Mouse (Mus musculus): ENCODE data around the gene Pspn. TPM values are rescaled to one million over a fixed set of nuclear protein-coding genes. Genes with fewer than 3 reads are reported as not detected.

The Pspn gene
- total RNA-seq, 2 experiments from 2014 or later = not detected

DNA sequence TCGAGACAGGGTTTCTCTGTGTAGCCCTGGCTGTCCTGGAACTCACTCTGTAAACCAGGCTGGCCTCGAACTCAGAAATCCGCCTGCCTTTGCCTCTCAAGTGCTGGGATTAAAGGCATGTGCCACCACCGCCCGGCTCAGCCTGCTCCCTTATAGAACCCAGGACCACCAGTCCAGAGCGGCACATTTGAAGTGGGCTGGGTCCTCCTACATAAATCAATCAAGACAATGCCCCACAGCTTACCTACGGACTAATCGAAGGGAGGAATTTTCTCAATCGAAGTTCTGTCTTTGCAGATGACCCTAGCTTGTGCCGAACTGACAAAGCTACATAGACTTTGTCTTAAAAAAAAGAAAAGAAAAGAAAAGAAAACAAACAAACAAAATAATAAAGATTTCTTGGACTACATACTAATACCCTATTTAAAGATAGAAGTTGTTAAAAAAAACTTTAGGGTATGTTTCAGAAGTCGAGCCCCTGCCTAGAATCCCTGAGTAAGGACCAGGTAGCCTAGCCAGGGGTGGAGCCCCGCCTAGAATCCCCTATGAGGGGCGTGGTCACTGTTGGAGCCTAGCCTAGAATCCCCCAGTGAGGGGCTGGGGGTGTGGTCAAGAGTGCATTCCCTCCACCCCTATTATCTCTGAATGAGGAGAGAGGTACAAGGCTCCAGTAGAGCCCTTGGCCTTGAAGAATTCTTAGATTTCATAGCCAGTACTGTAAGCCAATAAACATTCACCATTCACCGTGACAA, 25.7 kb downstream of the Pspn start:
- DNase-seq = no peak
- intact Hi-C loops (cut with DNase I) = no loop called here

- DNase-seq = no peak
- intact Hi-C loops (cut with DNase I) = no loop called here
Measured at GRCm38 (mm10) chr17:56970081-56970480, 29.7 kb downstream of the Pspn start.

- no peak for DNase-seq
- intact Hi-C loops (cut with DNase I) = no loop called here
Measured at GRCm38 (mm10) chr17:56969321-56969720, 30.5 kb downstream of the Pspn start.

- no peak for DNase-seq
- intact Hi-C loops (cut with DNase I) = no loop called here
Measured at GRCm38 (mm10) chr17:56963646-56964045, 36.2 kb downstream of the Pspn start.

- DNase-seq = no peak
- intact Hi-C loops (cut with DNase I) = no loop called here
Measured at GRCm38 (mm10) chr17:56962642-56963405, 37.0 kb downstream of the Pspn start.

DNA sequence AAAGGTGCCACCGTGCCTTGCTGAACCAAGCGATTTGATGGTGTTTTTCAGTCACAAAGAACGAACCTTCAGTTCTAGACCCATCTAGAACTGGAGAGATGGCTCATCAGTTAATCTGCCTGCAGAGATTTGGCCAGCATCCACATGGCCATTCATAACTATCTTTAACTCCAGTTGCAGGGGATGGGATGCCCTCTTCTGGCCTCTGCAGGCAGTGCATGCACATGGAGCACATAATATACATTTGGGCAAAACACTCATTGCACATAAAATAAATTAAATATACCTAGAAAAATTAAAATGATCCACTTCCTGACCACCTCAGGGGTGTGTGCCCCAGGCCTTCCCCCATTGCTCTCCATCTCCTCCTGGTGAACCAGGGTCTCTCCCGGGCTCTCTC, 37.9 kb downstream of the Pspn start:
- intact Hi-C loops (cut with DNase I) = no loop called here
- no peak for DNase-seq

- no peak for DNase-seq
- intact Hi-C loops (cut with DNase I) = no loop called here
Measured at GRCm38 (mm10) chr17:56958667-56959066, 41.2 kb downstream of the Pspn start.

DNA sequence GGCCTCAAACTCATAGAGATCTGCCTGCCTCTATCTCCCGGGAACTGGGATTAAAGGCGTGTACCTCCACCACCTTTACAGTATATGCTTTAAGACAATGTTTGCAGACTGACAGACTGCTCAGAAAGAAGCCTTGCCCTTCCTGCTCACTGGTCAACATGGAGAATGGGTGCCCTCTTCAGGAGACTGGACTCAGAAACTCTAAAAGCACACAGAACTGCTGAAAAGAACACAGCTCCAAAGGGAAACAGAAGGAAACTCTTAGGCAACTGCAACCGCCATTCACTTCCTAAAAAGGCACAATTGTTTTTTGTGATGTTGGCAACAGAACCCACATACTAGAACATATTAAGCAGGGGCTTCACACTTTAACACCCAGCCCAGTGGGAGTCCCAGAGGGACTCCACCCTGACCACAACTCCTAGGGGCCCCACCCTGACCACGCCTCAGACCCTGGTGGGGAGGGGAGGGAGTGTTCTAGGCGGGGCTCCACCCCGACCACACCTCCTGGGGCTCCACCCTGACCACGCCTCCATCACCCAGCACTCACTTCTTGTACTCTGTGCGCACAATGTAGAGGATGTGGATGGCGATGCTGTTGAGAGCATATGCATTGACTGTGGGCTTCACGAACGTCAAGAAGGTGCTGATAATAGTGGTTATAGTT, 41.9 kb downstream of the Pspn start:
- intact Hi-C loops (cut with DNase I) = no loop called here
- peak; percentile 14 to 22 for DNase-seq

GRCm38 (mm10) chr17:56954871-56955270, 44.9 kb downstream of the Pspn start:
- intact Hi-C loops (cut with DNase I) = no loop called here
- no peak for DNase-seq

DNA sequence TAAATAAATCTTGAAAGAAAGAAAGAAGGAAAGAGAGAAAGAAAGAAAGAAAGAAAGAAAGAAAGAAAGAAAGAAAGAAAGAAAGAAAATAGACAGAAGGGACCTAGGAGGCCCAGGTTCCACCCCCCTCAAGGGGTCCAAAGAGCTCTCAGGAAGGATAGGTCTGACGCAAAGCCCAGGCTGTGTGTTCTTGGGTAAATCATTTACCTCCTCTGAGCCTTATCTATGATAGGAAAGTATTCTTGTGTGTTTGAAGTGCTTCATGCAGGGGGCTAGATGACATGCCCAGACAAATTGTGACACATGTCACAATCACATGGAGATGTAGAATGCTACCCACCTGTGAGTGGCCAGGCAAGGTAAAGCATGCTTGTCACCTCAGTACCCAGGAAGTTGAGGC, 47.2 kb downstream of the Pspn start:
- intact Hi-C loops (cut with DNase I) = no loop called here
- no peak for DNase-seq

GRCm38 (mm10) chr17:56950915-56951314, 48.9 kb downstream of the Pspn start:
- peak; percentile 56 to 71 for DNase-seq
- intact Hi-C loops (cut with DNase I) = loop anchor here (1.0 to 2.0 kb wide), 2 partner anchors 54 to 142 kb away; no protein-coding TSS in a partner anchor

Other genes starting within 250 kb of the Pspn start
- gene Nrtn, start 242.5 kb downstream of the Pspn start, total RNA-seq (2021) = 10 to 100 TPM; 19.7 to 20.0 TPM
- gene Dus3l, start 235.3 kb downstream of the Pspn start, total RNA-seq (2021) = 10 to 100 TPM; 19.6 to 21.6 TPM
- gene Prr22, start 229.8 kb downstream of the Pspn start, total RNA-seq (2021) = under 1 TPM; 0.48 to 0.49 TPM
- 1 to 10 TPM; 4.3 to 6.0 TPM for gene Rfx2, start 169.0 kb downstream of the Pspn start, total RNA-seq (2021)
- gene Acsbg2, start 125.6 kb downstream of the Pspn start, total RNA-seq (2021) = not detected
- gene 1700061G19Rik, start 124.5 kb downstream of the Pspn start, total RNA-seq (2021) = not detected
- gene Mllt1, start 64.6 kb downstream of the Pspn start, total RNA-seq (2021) = 10 to 100 TPM; 22.0 to 22.7 TPM
- gene Acer1, start 17.9 kb downstream of the Pspn start, total RNA-seq (2021) = not detected
- gene Clpp, start 9.7 kb downstream of the Pspn start, total RNA-seq (2021) = 10 to 100 TPM; 57.3 to 64.0 TPM
- 10 to 100 TPM; 49.6 to 52.8 TPM for gene Alkbh7, start 2.7 kb downstream of the Pspn start, total RNA-seq (2021)
- 10 to 100 TPM; 22.0 to 23.6 TPM for gene Gtf2f1, start 11.3 kb upstream of the Pspn start, total RNA-seq (2021)
- gene Gm17949, start 11.5 kb upstream of the Pspn start, total RNA-seq (2021) = not detected
- 10 to 100 TPM; 54.7 to 56.7 TPM for gene Khsrp, start 31.5 kb upstream of the Pspn start, total RNA-seq (2021)
- gene Slc25a41, start 41.6 kb upstream of the Pspn start, total RNA-seq (2021) = not detected
- under 1 TPM; 0.22 to 0.29 TPM for gene Crb3, start 59.1 kb upstream of the Pspn start, total RNA-seq (2021)
- gene Slc25a23, start 59.8 kb upstream of the Pspn start, total RNA-seq (2021) = 10 to 100 TPM; 69.3 to 73.8 TPM
- 1 to 10 TPM; 2.0 TPM for gene Dennd1c, start 78.5 kb upstream of the Pspn start, total RNA-seq (2021)
- 1 to 10 TPM; 3.3 to 3.9 TPM for gene Tubb4a, start 87.8 kb upstream of the Pspn start, total RNA-seq (2021)
- gene Tnfsf9, start 105.3 kb upstream of the Pspn start, total RNA-seq (2021) = under 1 TPM; 0.36 to 0.44 TPM
- not detected for gene Cd70, start 149.8 kb upstream of the Pspn start, total RNA-seq (2021)
- gene Tnfsf14, start 194.2 kb upstream of the Pspn start, total RNA-seq (2021) = under 1 TPM in 1 of 2 experiments, not detected in 1; 0.22 TPM
- 10 to 100 TPM; 47.9 to 65.0 TPM for gene C3, start 228.1 kb upstream of the Pspn start, total RNA-seq (2021)
- gene Gpr108, start 248.4 kb upstream of the Pspn start, total RNA-seq (2021) = 10 to 100 TPM; 25.9 to 26.8 TPM
- 10 to 100 TPM; 72.3 to 77.5 TPM for gene Trip10, start 249.4 kb upstream of the Pspn start, total RNA-seq (2021)